Mouse (Mus musculus) T-helper 2 cell (primary cell): ENCODE data around the gene Tspan5.

ENCODE experiments used
- in situ Hi-C: fragments of 300-600 bp; cut with MboI, MseI; formaldehyde crosslinking; loops from one replicate; pipeline ENCODE4 v1.15.1; 2025; ENCODE audit warnings: high pct_unique_total_duplicates

The Tspan5 gene

GRCm38 (mm10) chr3:138744030-138744774 is 2.2 kb downstream of the Tspan5 start:
- in situ Hi-C loops: no loop called here

- in situ Hi-C loops: no loop called here
Observed at GRCm38 (mm10) chr3:138745091-138745490, 3.1 kb downstream of the Tspan5 start.

- in situ Hi-C loops: no loop called here
Observed at GRCm38 (mm10) chr3:138745596-138745995, 3.6 kb downstream of the Tspan5 start.

GRCm38 (mm10) chr3:138746556-138746955 is 4.6 kb downstream of the Tspan5 start:
- in situ Hi-C loops: no loop called here

GRCm38 (mm10) chr3:138747035-138747434 is 5.0 kb downstream of the Tspan5 start:
- in situ Hi-C loops: no loop called here

GRCm38 (mm10) chr3:138747985-138748384 is 6.0 kb downstream of the Tspan5 start:
- in situ Hi-C loops: no loop called here

GRCm38 (mm10) chr3:138749645-138750044 is 7.7 kb downstream of the Tspan5 start:
- in situ Hi-C loops: no loop called here

- in situ Hi-C loops: no loop called here
Observed at GRCm38 (mm10) chr3:138751328-138751727, 9.3 kb downstream of the Tspan5 start.

GRCm38 (mm10) chr3:138752056-138752455 is 10.1 kb downstream of the Tspan5 start:
- in situ Hi-C loops: no loop called here

GRCm38 (mm10) chr3:138752769-138753168 is 10.8 kb downstream of the Tspan5 start:
- in situ Hi-C loops: no loop called here

GRCm38 (mm10) chr3:138753182-138753885 is 11.3 kb downstream of the Tspan5 start:
- in situ Hi-C loops: no loop called here

- in situ Hi-C loops: no loop called here
Observed at GRCm38 (mm10) chr3:138754328-138754727, 12.3 kb downstream of the Tspan5 start.

- in situ Hi-C loops: no loop called here
Observed at GRCm38 (mm10) chr3:138757283-138757682, 15.3 kb downstream of the Tspan5 start.

GRCm38 (mm10) chr3:138759968-138760684 is 18.1 kb downstream of the Tspan5 start:
- in situ Hi-C loops: no loop called here

GRCm38 (mm10) chr3:138760685-138761119 is 18.7 kb downstream of the Tspan5 start:
- in situ Hi-C loops: no loop called here

- in situ Hi-C loops: no loop called here
Observed at GRCm38 (mm10) chr3:138761531-138761930, 19.5 kb downstream of the Tspan5 start.

GRCm38 (mm10) chr3:138763941-138764340 is 21.9 kb downstream of the Tspan5 start:
- in situ Hi-C loops: no loop called here

GRCm38 (mm10) chr3:138764782-138765181 is 22.8 kb downstream of the Tspan5 start:
- in situ Hi-C loops: no loop called here

- in situ Hi-C loops: no loop called here
Observed at GRCm38 (mm10) chr3:138767034-138767433, 25.0 kb downstream of the Tspan5 start.

GRCm38 (mm10) chr3:138768541-138769093 is 26.6 kb downstream of the Tspan5 start:
- in situ Hi-C loops: no loop called here

- in situ Hi-C loops: no loop called here
Observed at GRCm38 (mm10) chr3:138770650-138771331, 28.8 kb downstream of the Tspan5 start.
